ENCODE assay signal across 10 mouse cellular contexts in genomic region chr8:124657961-124658360, GRCm38 (mm10). TPM values are rescaled to one million over a fixed set of nuclear protein-coding genes. Genes with fewer than 3 reads are reported as not detected.
DNase-seq lines count a peak whose midpoint lies in the region; ATAC-seq and TF ChIP-seq lines count a peak whose summit lies in the region.
"Had no signal": no experiment of that assay in that cellular context is flagged by ENCODE, and none has a peak within 500 bp of the region (broad histone marks: within the 10 kb centered on the region; RNA-seq: fewer than 3 reads in every experiment).

No protein-coding gene starts in this region.

- H3K4me1 ChIP-seq in heart, embryonic 12.5 days (replicated peaks): peaks cover 83% of the 10 kb centered on the region
- peaks cover 18% of the 10 kb centered on the region; the same call in 1 of the 2 replicates for H3K4me1 ChIP-seq in midbrain, postnatal 0 days (ENCODE audit: insufficient read depth, low read length)
- peaks cover 54% of the 10 kb centered on the region for H3K4me1 ChIP-seq in midbrain, embryonic 10.5 days
- H3K4me1 ChIP-seq in intestine, postnatal 0 days (replicated peaks; ENCODE audit: control insufficient read depth, insufficient read depth, low read length): peaks cover 23% of the 10 kb centered on the region
- H3K4me1 ChIP-seq in stomach, embryonic 16.5 days (ENCODE audit: control insufficient read depth, insufficient read depth, low read length): peaks cover 63% of the 10 kb centered on the region

- ATAC-seq in heart, embryonic 12.5 days (ENCODE audit: insufficient number of reproducible peaks, low FRiP score): peak; percentile 40; the same call in 1 of the 2 replicates
- no peak for ATAC-seq in midbrain, postnatal 0 days (ENCODE audit: low FRiP score)
- no peak for ATAC-seq in intestine, postnatal 0 days
- ATAC-seq in stomach, embryonic 16.5 days (ENCODE audit: insufficient read depth, low FRiP score): 0 out of 2 replicates have a peak, but pooled peaks have one; percentile 16

- H3K27ac ChIP-seq in heart, embryonic 12.5 days (ENCODE audit: poor library complexity, severe bottlenecking): peak overlapping the region; percentile 95
- H3K27ac ChIP-seq in midbrain, postnatal 0 days (ENCODE audit: low read depth, low read length): no peak overlapping the region
- H3K27ac ChIP-seq in midbrain, embryonic 10.5 days (replicated peaks): no peak overlapping the region
- H3K27ac ChIP-seq in intestine, postnatal 0 days (ENCODE audit: low read depth, low read length): peak overlapping the region; percentile 8
- H3K27ac ChIP-seq in stomach, embryonic 16.5 days (ENCODE audit: low read length): peak overlapping the region; percentile 63
- H3K27ac ChIP-seq: limb, embryonic 12.5 days had no signal

- WGBS in heart, embryonic 12.5 days: 38% methylated on average over 7 of the region's 7 CpGs
- WGBS in midbrain, postnatal 0 days: 81% methylated on average over 7 of the region's 7 CpGs
- 89% methylated on average over 7 of the region's 7 CpGs for WGBS in midbrain, embryonic 10.5 days
- WGBS in intestine, postnatal 0 days: 57% methylated on average over 7 of the region's 7 CpGs
- WGBS in stomach, embryonic 16.5 days: 73% methylated on average over 7 of the region's 7 CpGs

- TF ChIP-seq CTCF in midbrain, postnatal 0 days (IDR thresholded peaks at IDR 0.05): no peak
- no peak for TF ChIP-seq CTCF in intestine, postnatal 0 days (IDR thresholded peaks at IDR 0.05; ENCODE audit: low read depth)

- H3K4me3 ChIP-seq in heart, embryonic 12.5 days: no peak overlapping the region
- no peak overlapping the region for H3K4me3 ChIP-seq in midbrain, postnatal 0 days (ENCODE audit: low read depth, low read length)
- no peak overlapping the region for H3K4me3 ChIP-seq in midbrain, embryonic 10.5 days
- H3K4me3 ChIP-seq in intestine, postnatal 0 days (ENCODE audit: low read depth, low read length): no peak overlapping the region
- H3K4me3 ChIP-seq in stomach, embryonic 16.5 days (replicated peaks; ENCODE audit: low read length): no peak overlapping the region
- H3K4me3 ChIP-seq: limb, embryonic 12.5 days had no signal

- H3K9me3 ChIP-seq in heart, embryonic 12.5 days (replicated peaks): no peaks in the 10 kb centered on the region
- H3K9me3 ChIP-seq in midbrain, postnatal 0 days (ENCODE audit: low read length): no peaks in the 10 kb centered on the region
- no peaks in the 10 kb centered on the region for H3K9me3 ChIP-seq in midbrain, embryonic 10.5 days (replicated peaks)
- H3K9me3 ChIP-seq in intestine, postnatal 0 days (ENCODE audit: control insufficient read depth): no peaks in the 10 kb centered on the region
- no peaks in the 10 kb centered on the region for H3K9me3 ChIP-seq in stomach, embryonic 16.5 days (replicated peaks; ENCODE audit: control insufficient read depth, low read length)
- H3K9me3 ChIP-seq: limb, embryonic 12.5 days had no signal

- H3K4me2 ChIP-seq in heart, embryonic 12.5 days: peak overlapping the region; percentile 55
- 0 out of 2 replicates have a peak overlapping the region, but pooled peaks have one; percentile 12 for H3K4me2 ChIP-seq in midbrain, postnatal 0 days (ENCODE audit: low read depth, low read length, poor library complexity, severe bottlenecking)
- no peak overlapping the region for H3K4me2 ChIP-seq in intestine, postnatal 0 days (replicated peaks; ENCODE audit: low read depth)
- no peak overlapping the region for H3K4me2 ChIP-seq in stomach, embryonic 16.5 days (ENCODE audit: low read depth, low read length)
- H3K4me2 ChIP-seq: limb, embryonic 12.5 days had no signal

- peaks cover 11% of the 10 kb centered on the region for H3K36me3 ChIP-seq in heart, embryonic 12.5 days
- no peaks in the 10 kb centered on the region for H3K36me3 ChIP-seq in midbrain, postnatal 0 days (ENCODE audit: insufficient read depth, low read length)
- peaks cover 16% of the 10 kb centered on the region; the same call in 1 of the 2 replicates for H3K36me3 ChIP-seq in midbrain, embryonic 10.5 days
- H3K36me3 ChIP-seq in intestine, postnatal 0 days (ENCODE audit: control insufficient read depth, insufficient read depth): no peaks in the 10 kb centered on the region; the same call in 1 of the 2 replicates
- H3K36me3 ChIP-seq in stomach, embryonic 16.5 days (ENCODE audit: control insufficient read depth, insufficient read depth, low read length): no peaks in the 10 kb centered on the region

- DNase-seq in heart, postnatal 10 days: no peak
- no peak for DNase-seq in midbrain, postnatal 0 days (ENCODE audit: low spot score)
- DNase-seq in midbrain, embryonic 10.5 days (ENCODE audit: low spot score): no peak
- no peak for DNase-seq in left cerebral cortex, adult 8-10 months (ENCODE audit: low spot score in 2 of 2)
- DNase-seq in urinary bladder, adult 2 months (ENCODE audit: low spot score): no peak
- DNase-seq: kidney, adult 9 months had no signal

- no peak overlapping the region; the same call in 1 of the 2 replicates for H3K9ac ChIP-seq in heart, embryonic 12.5 days
- H3K9ac ChIP-seq in midbrain, postnatal 0 days (replicated peaks; ENCODE audit: low read length, poor library complexity, severe bottlenecking): no peak overlapping the region
- H3K9ac ChIP-seq in intestine, postnatal 0 days (ENCODE audit: low read depth, low read length): no peak overlapping the region
- H3K9ac ChIP-seq in stomach, embryonic 16.5 days (ENCODE audit: low read length): no peak overlapping the region
- H3K9ac ChIP-seq: limb, embryonic 12.5 days had no signal

- intact Hi-C loops in heart, postnatal 10 days (cut with DNase I): no loop called here

- no peaks in the 10 kb centered on the region for H3K27me3 ChIP-seq in heart, embryonic 12.5 days (replicated peaks)
- H3K27me3 ChIP-seq in midbrain, postnatal 0 days (ENCODE audit: insufficient read depth, low read length): no peaks in the 10 kb centered on the region
- no peaks in the 10 kb centered on the region for H3K27me3 ChIP-seq in midbrain, embryonic 10.5 days (ENCODE audit: low read depth, poor library complexity, severe bottlenecking)
- no peaks in the 10 kb centered on the region for H3K27me3 ChIP-seq in intestine, postnatal 0 days (replicated peaks; ENCODE audit: control insufficient read depth, insufficient read depth, low read length)
- no peaks in the 10 kb centered on the region for H3K27me3 ChIP-seq in stomach, embryonic 16.5 days (ENCODE audit: control insufficient read depth, insufficient read depth, low read length)
- H3K27me3 ChIP-seq: limb, embryonic 12.5 days had no signal

RNA-seq across cellular contexts. Expression of gene 2310022B05Rik, which starts 5.2 kb away (rescaled TPM):
- 49.1 and 52.5 TPM in 2 replicates for polyA plus RNA-seq in heart, embryonic 12.5 days (2016; fragmentation: Nextera tagmentation; extraction: Ambion mirVana)
- total RNA-seq in heart, postnatal 10 days (2021): 100 to 1,000 TPM; 144 to 160 TPM
- total RNA-seq in midbrain, postnatal 0 days (2014; rRNA removed): 87.6 and 88.0 TPM in 2 replicates
- 30.1 and 31.4 TPM in 2 replicates for polyA plus RNA-seq in midbrain, postnatal 0 days (2015; fragmentation: Nextera tagmentation; extraction: Ambion mirVana)
- polyA plus RNA-seq in midbrain, embryonic 10.5 days (2016; fragmentation: Nextera tagmentation; extraction: Ambion mirVana): 17.5 and 17.7 TPM in 2 replicates
- 22.1 and 22.6 TPM in 2 replicates for polyA plus RNA-seq in intestine, postnatal 0 days (2015; fragmentation: Nextera tagmentation; extraction: Ambion mirVana)
- polyA plus RNA-seq in stomach, embryonic 16.5 days (2015; fragmentation: Nextera tagmentation; extraction: Ambion mirVana): 23.3 and 23.5 TPM in 2 replicates
- 10 to 100 TPM; 68.8 to 73.0 (median 71.5) TPM for total RNA-seq in left cerebral cortex, adult 8-10 months (2022)
- 42.1 and 45.9 TPM in 2 replicates for polyA plus RNA-seq in urinary bladder, adult 2 months (2012; rRNA removed)

Comparison
In these comparisons a context has a peak if more than half of its experiments do, and no peak if none do; other contexts are left out.
1. ATAC-seq: peak in heart, embryonic 12.5 days (single experiment) and stomach, embryonic 16.5 days (single experiment); none in midbrain, postnatal 0 days (single experiment) and intestine, postnatal 0 days (single experiment).
2. H3K27ac ChIP-seq: peak in heart, embryonic 12.5 days (single experiment), intestine, postnatal 0 days (single experiment) and stomach, embryonic 16.5 days (single experiment); none in midbrain, postnatal 0 days (single experiment) and midbrain, embryonic 10.5 days (single experiment).
3. H3K4me2 ChIP-seq: peak in heart, embryonic 12.5 days (single experiment) and midbrain, postnatal 0 days (single experiment); none in intestine, postnatal 0 days (single experiment) and stomach, embryonic 16.5 days (single experiment).